Mouse (Mus musculus): ENCODE data around the gene Spata6. TPM values are rescaled to one million over a fixed set of nuclear protein-coding genes. Genes with fewer than 3 reads are reported as not detected.
A peak's percentile ranks its signal among the peaks of the same experiment; 100 is the strongest.

The Spata6 gene
- polyA plus RNA-seq, 1 experiment from 2014 or later: 19.4 TPM

DNA sequence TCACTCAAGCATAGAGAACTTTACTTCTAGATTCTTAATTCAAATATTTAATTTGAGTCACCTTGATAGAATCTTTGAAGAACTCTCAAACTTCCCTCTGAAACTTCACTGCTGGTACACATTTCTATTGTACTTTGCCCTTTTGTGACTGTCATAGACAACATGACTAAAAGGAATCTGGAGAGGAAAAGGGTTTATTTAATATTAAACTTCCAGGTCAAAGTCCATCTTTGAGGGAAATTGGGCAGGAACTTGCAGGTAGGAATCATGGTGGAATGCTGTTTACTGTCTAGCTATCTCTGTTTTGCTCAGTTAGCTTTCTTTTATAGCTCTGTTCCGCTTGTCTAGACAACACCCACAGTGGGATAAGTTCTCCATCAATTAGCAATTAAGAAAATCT lies 17.8 kb downstream of the Spata6 start:
- Histone ChIP-seq H3K4me2 (ENCODE audit: low read length) (no peak overlapping the region), H3K36me3 (ENCODE audit: control insufficient read depth, insufficient read depth, low read length) (no peaks in the 10 kb centered on the region), H3K4me1 (replicated peaks; ENCODE audit: control insufficient read depth, insufficient read depth, low read length) (no peaks in the 10 kb centered on the region), H3K4me3 (ENCODE audit: low read depth, low read length) (no peak overlapping the region), H3K9me3 (ENCODE audit: control insufficient read depth, low read length) (no peaks in the 10 kb centered on the region), H3K27me3 (replicated peaks; ENCODE audit: control insufficient read depth, insufficient read depth, low read length) (no peaks in the 10 kb centered on the region), H3K27ac (ENCODE audit: low read depth) (no peak overlapping the region), H3K9ac (ENCODE audit: low read length) (no peak overlapping the region)
- no peak for DNase-seq (ENCODE audit: low spot score)
- WGBS: 87% methylated on average over 1 of the region's 1 CpGs
- no peak for ATAC-seq (replicated peaks; ENCODE audit: low FRiP score, low TSS enrichment, low read depth)

DNA sequence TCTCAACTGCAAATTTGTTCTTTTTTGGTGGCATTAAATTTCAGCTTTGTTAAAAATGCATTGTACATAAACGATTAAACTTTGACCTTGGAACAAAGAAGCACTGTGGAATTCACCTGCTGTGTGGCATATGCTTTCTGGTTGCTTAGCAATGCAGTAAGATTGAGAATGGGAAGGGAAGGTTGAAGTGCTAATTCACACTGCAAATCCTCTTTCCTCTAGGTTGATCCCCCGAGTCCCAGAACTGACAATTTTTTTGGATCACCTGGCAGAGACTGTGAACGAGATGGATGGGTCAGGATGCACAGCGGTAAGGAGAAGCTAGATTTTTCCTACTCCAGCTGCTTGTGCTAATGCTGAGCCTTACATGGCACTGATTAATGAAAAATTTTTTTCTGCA lies 60.7 kb downstream of the Spata6 start:
- Histone ChIP-seq H3K4me2 (ENCODE audit: low read length) (no peak overlapping the region), H3K36me3 (ENCODE audit: control insufficient read depth, insufficient read depth, low read length) (peaks cover 5% of the 10 kb centered on the region; the same call in 1 of the 2 replicates), H3K27me3 (replicated peaks; ENCODE audit: control insufficient read depth, insufficient read depth, low read length) (no peaks in the 10 kb centered on the region), H3K4me3 (ENCODE audit: low read depth, low read length) (no peak overlapping the region), H3K27ac (ENCODE audit: low read depth) (no peak overlapping the region), H3K9me3 (ENCODE audit: control insufficient read depth, low read length) (no peaks in the 10 kb centered on the region), H3K4me1 (replicated peaks; ENCODE audit: control insufficient read depth, insufficient read depth, low read length) (no peaks in the 10 kb centered on the region), H3K9ac (ENCODE audit: low read length) (no peak overlapping the region)
- WGBS: 70% methylated on average over 4 of the region's 4 CpGs
- ATAC-seq (replicated peaks; ENCODE audit: low FRiP score, low TSS enrichment, low read depth) (0 out of 2 replicates have a peak, but pooled peaks have one; percentile 19), DNase-seq (ENCODE audit: low spot score) (no peak)

DNA sequence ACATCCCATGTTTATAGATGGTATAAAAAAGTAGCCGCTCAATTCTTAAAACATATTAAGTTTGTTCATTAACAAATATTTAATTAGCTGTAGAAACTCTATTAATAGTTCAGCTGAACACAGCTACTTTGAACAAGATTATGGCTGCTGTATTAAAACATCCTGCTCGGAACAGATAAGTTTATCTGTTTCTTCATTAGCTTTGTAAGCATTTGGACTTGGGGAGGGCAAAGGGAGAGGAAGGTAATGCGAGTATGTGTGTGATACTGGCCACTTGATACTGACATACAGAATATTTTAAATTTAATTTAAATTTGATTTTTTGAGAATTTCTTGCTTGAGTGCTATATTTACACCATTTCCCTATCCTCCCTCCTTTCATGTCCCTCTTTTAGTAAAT lies 80.1 kb downstream of the Spata6 start:
- H3K4me2 ChIP-seq (ENCODE audit: low read length): no peak overlapping the region
- no peaks in the 10 kb centered on the region for H3K36me3 ChIP-seq (ENCODE audit: control insufficient read depth, insufficient read depth, low read length)
- whole genome bisulfite sequencing: 92% methylated on average over 3 of the region's 3 CpGs
- no peak overlapping the region for H3K9ac ChIP-seq (ENCODE audit: low read length)
- no peaks in the 10 kb centered on the region for H3K9me3 ChIP-seq (ENCODE audit: control insufficient read depth, low read length)
- no peak for ATAC-seq (replicated peaks; ENCODE audit: low FRiP score, low TSS enrichment, low read depth)
- no peaks in the 10 kb centered on the region for H3K27me3 ChIP-seq (replicated peaks; ENCODE audit: control insufficient read depth, insufficient read depth, low read length)
- no peak overlapping the region for H3K27ac ChIP-seq (ENCODE audit: low read depth)
- DNase-seq (ENCODE audit: low spot score): no peak
- H3K4me1 ChIP-seq (replicated peaks; ENCODE audit: control insufficient read depth, insufficient read depth, low read length): no peaks in the 10 kb centered on the region
- no peak overlapping the region for H3K4me3 ChIP-seq (ENCODE audit: low read depth, low read length)

DNA sequence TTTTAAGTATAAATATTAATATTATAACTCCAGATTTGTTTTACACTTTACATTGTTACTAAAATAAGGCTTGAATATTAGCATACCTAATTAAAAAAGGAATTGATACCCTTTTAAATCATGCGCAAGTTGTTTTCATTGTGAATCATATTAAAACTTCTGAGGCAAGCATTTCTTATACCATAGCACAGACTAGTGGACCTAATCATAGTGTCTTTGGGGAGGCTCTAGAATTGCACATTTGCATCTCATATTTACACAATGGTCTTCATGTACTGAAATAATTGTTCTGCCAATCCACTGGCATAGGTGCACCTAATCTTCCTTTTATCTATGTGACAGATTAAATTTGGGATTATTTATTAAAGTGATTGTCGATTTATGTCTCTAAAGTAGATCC lies 83.4 kb downstream of the Spata6 start:
- Histone ChIP-seq H3K27me3 (replicated peaks; ENCODE audit: control insufficient read depth, insufficient read depth, low read length) (no peaks in the 10 kb centered on the region), H3K4me2 (ENCODE audit: low read length) (no peak overlapping the region), H3K9me3 (ENCODE audit: control insufficient read depth, low read length) (no peaks in the 10 kb centered on the region), H3K4me3 (ENCODE audit: low read depth, low read length) (no peak overlapping the region), H3K36me3 (ENCODE audit: control insufficient read depth, insufficient read depth, low read length) (no peaks in the 10 kb centered on the region), H3K4me1 (replicated peaks; ENCODE audit: control insufficient read depth, insufficient read depth, low read length) (no peaks in the 10 kb centered on the region), H3K9ac (ENCODE audit: low read length) (no peak overlapping the region), H3K27ac (ENCODE audit: low read depth) (no peak overlapping the region)
- ATAC-seq (replicated peaks; ENCODE audit: low FRiP score, low TSS enrichment, low read depth) (no peak), DNase-seq (ENCODE audit: low spot score) (no peak)
- WGBS: 93% methylated on average over 2 of the region's 2 CpGs

DNA sequence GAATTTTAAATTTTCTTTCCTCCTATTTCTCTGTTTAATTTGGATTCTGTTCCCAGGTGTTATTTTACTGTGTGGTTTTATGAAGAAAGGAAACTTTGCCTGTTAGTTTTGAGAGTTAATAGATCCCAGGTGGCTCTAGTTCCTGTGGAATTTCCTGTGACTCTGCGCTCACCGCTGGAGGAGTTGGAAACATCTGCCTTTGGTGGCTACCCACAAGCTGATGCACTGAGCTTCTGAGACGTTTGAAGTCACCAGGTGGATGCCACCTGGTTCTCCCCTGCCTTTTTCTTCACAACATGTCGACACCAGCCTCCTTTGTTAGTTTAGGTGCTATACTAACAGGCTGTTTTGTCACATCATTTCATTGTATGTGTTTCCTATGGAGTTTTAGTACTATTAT lies 97.7 kb downstream of the Spata6 start:
- WGBS: 47% methylated on average over 4 of the region's 4 CpGs
- Histone ChIP-seq H3K4me2 (ENCODE audit: low read length) (no peak overlapping the region), H3K36me3 (ENCODE audit: control insufficient read depth, insufficient read depth, low read length) (no peaks in the 10 kb centered on the region), H3K4me1 (replicated peaks; ENCODE audit: control insufficient read depth, insufficient read depth, low read length) (no peaks in the 10 kb centered on the region), H3K4me3 (ENCODE audit: low read depth, low read length) (no peak overlapping the region), H3K27me3 (replicated peaks; ENCODE audit: control insufficient read depth, insufficient read depth, low read length) (no peaks in the 10 kb centered on the region), H3K9ac (ENCODE audit: low read length) (no peak overlapping the region), H3K9me3 (ENCODE audit: control insufficient read depth, low read length) (no peaks in the 10 kb centered on the region), H3K27ac (ENCODE audit: low read depth) (no peak overlapping the region)
- no peak for DNase-seq (ENCODE audit: low spot score)
- no peak for ATAC-seq (replicated peaks; ENCODE audit: low FRiP score, low TSS enrichment, low read depth)

DNA sequence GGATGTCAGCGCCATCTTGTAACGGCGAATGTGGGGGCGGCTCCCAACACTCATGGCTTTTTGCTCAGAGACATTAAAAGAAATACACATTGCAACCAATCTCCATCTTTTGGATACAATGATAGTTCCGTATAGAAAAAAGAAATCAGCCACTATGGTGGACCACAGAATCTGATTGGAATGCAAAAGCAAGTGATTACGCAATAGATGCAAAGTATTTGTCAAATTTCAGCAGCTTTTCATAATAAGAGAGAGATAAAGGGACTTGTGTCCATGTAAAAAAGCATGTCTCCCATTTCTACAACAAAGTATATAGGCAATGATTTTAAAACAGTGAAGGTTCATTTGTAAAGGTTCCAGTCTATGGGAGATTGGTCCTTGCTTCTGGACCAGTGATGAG lies 119.1 kb downstream of the Spata6 start:
- Histone ChIP-seq H3K4me2 (ENCODE audit: low read length) (no peak overlapping the region), H3K9ac (ENCODE audit: low read length) (no peak overlapping the region), H3K4me1 (replicated peaks; ENCODE audit: control insufficient read depth, insufficient read depth, low read length) (no peaks in the 10 kb centered on the region), H3K27me3 (replicated peaks; ENCODE audit: control insufficient read depth, insufficient read depth, low read length) (no peaks in the 10 kb centered on the region), H3K36me3 (ENCODE audit: control insufficient read depth, insufficient read depth, low read length) (no peaks in the 10 kb centered on the region), H3K9me3 (ENCODE audit: control insufficient read depth, low read length) (0 out of 2 replicates have a peak, but pooled peaks cover 3% of the 10 kb centered on the region), H3K27ac (ENCODE audit: low read depth) (no peak overlapping the region), H3K4me3 (ENCODE audit: low read depth, low read length) (no peak overlapping the region)
- ATAC-seq (replicated peaks; ENCODE audit: low FRiP score, low TSS enrichment, low read depth) (no peak), DNase-seq (ENCODE audit: low spot score) (no peak)
- WGBS: 95% methylated on average over 6 of the region's 6 CpGs

DNA sequence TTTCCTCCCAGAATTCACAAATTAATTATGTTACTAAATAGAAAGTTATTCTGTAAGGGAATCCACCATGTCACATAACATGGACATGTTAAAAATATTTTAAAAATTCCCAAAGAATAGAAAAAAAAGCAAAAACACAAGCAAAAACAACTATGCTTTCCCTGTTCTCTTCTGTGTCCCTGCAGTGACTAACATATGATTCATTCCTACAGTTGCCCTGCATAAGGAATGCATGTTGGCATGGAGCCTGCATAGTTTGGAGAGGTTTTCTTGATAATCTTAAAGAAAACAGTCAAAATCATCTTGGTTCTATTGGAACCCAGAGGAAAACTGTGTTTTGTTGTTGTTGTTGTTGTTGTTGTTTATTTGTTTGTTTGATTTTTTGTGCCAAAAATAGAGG lies 132.8 kb downstream of the Spata6 start:
- no peak overlapping the region for H3K27ac ChIP-seq (ENCODE audit: low read depth)
- H3K4me3 ChIP-seq (ENCODE audit: low read depth, low read length): no peak overlapping the region
- no peaks in the 10 kb centered on the region for H3K36me3 ChIP-seq (ENCODE audit: control insufficient read depth, insufficient read depth, low read length)
- H3K4me2 ChIP-seq (ENCODE audit: low read length): no peak overlapping the region
- ATAC-seq (replicated peaks; ENCODE audit: low FRiP score, low TSS enrichment, low read depth) (no peak), DNase-seq (ENCODE audit: low spot score) (no peak)
- no peaks in the 10 kb centered on the region for H3K27me3 ChIP-seq (replicated peaks; ENCODE audit: control insufficient read depth, insufficient read depth, low read length)
- no peaks in the 10 kb centered on the region for H3K4me1 ChIP-seq (replicated peaks; ENCODE audit: control insufficient read depth, insufficient read depth, low read length)
- H3K9me3 ChIP-seq (ENCODE audit: control insufficient read depth, low read length): no peaks in the 10 kb centered on the region
- no peak overlapping the region for H3K9ac ChIP-seq (ENCODE audit: low read length)

DNA sequence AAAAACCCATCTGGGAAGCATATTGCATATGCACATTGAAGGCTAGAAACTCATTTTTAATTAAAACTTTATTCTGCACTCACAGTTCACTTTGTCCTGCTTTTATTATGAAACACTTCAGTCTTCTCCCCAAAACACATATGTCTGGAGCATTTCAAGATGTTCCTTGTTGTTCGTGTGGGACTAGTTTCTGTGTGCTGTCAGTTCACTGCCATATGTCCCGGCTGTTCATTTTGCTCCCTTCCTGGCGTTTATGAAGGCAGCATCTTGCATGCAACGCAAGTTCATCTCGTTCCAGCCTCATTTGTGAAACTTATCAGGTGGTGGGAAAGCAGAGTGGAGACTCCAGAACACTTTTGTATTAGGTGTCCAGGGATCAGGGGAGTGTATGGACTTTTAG lies 146.9 kb downstream of the Spata6 start:
- ATAC-seq (replicated peaks; ENCODE audit: low FRiP score, low TSS enrichment, low read depth) (no peak), DNase-seq (ENCODE audit: low spot score) (no peak)
- H3K9me3 ChIP-seq (ENCODE audit: control insufficient read depth, low read length): no peaks in the 10 kb centered on the region
- H3K27me3 ChIP-seq (replicated peaks; ENCODE audit: control insufficient read depth, insufficient read depth, low read length): no peaks in the 10 kb centered on the region
- no peak overlapping the region for H3K4me3 ChIP-seq (ENCODE audit: low read depth, low read length)
- H3K4me2 ChIP-seq (ENCODE audit: low read length): no peak overlapping the region
- no peaks in the 10 kb centered on the region for H3K4me1 ChIP-seq (replicated peaks; ENCODE audit: control insufficient read depth, insufficient read depth, low read length)
- H3K36me3 ChIP-seq (ENCODE audit: control insufficient read depth, insufficient read depth, low read length): no peaks in the 10 kb centered on the region
- H3K9ac ChIP-seq (ENCODE audit: low read length): no peak overlapping the region
- no peak overlapping the region for H3K27ac ChIP-seq (ENCODE audit: low read depth)
- WGBS: 81% methylated on average over 5 of the region's 5 CpGs

DNA sequence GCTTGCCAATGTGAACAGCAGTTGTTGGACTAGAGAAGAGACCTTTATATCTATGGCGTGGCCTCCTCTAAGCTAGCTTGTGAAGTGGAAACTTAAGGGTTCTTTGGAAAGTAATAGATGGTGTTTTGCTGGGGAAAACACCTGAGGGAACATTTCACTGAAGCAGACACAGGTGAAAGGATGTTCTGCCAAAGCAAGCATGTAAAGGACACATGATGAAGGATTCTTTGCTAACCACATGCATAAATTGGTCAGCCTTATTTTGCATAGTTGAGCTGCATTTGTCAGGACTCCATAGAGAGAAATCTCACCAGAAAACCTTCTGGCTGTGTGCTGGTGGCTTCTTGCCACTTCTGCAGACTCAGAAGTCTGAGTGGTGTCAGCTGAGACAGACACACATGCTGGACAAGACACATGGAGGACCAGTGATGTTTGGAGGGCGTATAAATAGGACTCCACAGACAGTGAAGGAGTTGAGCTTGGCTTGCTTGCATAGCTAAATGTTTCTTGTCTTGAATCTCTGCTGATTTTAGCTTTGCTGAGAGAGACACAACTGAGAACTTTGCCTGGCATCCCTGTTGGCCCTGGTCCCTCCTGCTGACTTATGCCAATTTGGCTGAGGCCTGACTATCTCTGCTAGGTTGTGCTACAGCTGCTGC lies 148.1 kb downstream of the Spata6 start:
- Histone ChIP-seq H3K9me3 (ENCODE audit: control insufficient read depth, low read length) (no peaks in the 10 kb centered on the region), H3K4me3 (ENCODE audit: low read depth, low read length) (no peak overlapping the region), H3K27ac (ENCODE audit: low read depth) (no peak overlapping the region), H3K27me3 (replicated peaks; ENCODE audit: control insufficient read depth, insufficient read depth, low read length) (no peaks in the 10 kb centered on the region), H3K9ac (ENCODE audit: low read length) (no peak overlapping the region), H3K36me3 (ENCODE audit: control insufficient read depth, insufficient read depth, low read length) (no peaks in the 10 kb centered on the region), H3K4me1 (replicated peaks; ENCODE audit: control insufficient read depth, insufficient read depth, low read length) (no peaks in the 10 kb centered on the region), H3K4me2 (ENCODE audit: low read length) (no peak overlapping the region)
- DNase-seq (ENCODE audit: low spot score): no peak
- WGBS: 75% methylated on average over 2 of the region's 2 CpGs
- no peak for ATAC-seq (replicated peaks; ENCODE audit: low FRiP score, low TSS enrichment, low read depth)

All from intestine, embryonic 14.5 days (tissue).